Mouse (Mus musculus) left cerebral cortex, adult 8-10 months (tissue): ENCODE measurements around the gene Ablim2. TPM values are rescaled to one million over a fixed set of nuclear protein-coding genes. Genes with fewer than 3 reads are reported as not detected.

Experiments used
- DNase-seq, 2 experiments: peaks; one replicate each; pipeline ENCODE4 v3.0.0; 2022; ENCODE audit warnings: low spot score in 2 of 2
- total RNA-seq, 4 experiments: library from RNA; stranded (reverse); gene quantifications; 2 replicates each; pipeline ENCODE4 v1.2.4; 2022

The Ablim2 gene
- total RNA-seq, 4 experiments from 2014 or later: 168 to 199 (median 195) TPM

DNA sequence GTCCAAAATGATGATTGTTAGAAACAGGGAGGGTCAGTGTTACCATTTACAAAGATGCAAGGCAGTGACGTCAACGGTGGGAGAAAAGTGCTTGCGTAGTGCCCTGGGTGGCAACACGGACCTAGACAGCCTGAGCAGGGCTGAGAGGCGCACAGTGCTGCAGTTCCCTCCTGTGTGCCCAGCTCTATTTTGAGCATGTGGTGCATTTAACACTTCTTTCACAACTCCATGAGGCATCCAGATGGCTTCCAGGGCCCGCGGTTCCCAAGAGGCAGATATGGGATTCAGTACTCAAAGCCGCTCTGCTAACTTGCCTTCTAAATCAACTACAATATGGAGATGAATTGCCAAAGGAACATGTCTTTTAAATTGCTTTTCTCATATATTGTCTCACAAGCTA, 121.5 kb downstream of the Ablim2 start:
- DNase-seq: peak in 1 of 2 experiments; percentile 76

DNA sequence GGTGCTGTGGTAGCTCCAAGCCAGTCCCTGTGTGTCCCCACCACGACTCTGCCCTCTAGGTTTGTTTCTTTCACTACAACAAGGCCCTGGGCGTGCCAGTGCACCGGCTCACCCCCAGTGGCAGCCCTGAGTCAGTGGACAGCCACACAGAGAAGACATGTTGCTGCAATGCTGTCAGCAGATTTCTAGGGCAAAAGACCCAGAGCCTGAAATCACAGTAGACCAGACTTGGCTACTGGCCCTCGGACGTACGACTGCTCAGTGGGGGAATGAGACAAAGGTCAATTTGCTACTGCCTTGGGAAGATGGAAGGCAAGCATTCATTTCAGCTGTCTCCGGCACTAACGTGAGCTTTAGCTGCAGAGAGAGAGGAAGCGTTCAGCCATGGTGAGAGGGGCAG, 124.7 kb downstream of the Ablim2 start:
- DNase-seq: no peak

DNA sequence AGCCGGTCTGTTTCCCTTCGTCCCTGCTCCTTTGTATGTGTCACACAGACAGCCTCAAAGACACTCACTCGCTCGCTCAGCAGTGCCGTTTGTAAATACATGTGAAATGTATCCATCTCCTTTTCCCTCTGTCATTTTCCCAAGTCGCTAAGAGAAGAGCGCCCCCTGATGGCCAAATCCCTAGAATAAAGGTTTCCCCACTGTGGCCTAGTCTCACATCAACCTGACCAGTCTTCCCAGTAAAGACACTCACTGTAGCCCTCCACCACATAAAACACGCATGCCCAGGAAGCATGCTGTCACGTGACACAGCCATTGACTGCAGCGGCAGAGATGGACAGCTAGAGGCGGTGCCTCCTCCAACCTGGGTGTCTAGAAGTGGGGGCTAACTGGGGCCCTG, 126.6 kb downstream of the Ablim2 start:
- no peak for DNase-seq

DNA sequence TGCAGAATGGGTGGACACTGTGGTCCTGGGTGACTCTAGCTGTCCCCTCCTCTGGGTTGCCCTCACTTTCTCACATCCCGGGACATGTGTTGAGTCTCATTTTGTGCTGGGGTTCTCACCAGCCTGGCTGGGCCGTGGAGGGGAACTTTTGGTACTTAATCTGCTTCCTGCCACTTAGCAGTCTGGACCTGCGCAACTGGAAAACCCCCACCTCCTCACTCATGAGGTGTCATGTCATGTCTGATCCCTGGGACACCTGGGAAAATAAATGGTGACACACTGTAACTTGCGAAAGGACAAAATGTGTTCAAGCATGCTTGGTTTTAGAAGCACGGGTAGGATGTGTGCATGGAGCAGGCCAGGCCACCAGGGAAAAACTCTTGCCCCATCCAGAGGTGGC, 127.0 kb downstream of the Ablim2 start:
- DNase-seq: no peak

DNA sequence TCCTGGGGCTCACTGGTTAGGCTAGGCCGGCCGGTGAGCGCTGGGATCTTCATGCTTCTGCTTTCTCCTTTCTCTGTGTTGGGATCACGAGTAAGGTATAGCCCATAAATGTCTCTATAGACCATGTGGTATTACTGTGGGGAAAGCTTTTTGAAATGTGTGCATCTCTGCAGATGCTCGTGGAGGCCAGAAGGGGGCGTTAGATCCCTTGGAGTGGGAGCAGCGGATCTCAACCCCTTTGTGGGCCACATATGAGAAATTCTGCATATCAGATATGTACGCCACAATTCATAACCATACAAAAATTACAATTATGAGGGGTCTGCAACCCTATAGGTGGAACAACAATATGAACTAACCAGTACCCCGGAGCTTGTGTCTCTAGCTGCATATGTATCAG, 131.3 kb downstream of the Ablim2 start:
- no peak for DNase-seq

DNA sequence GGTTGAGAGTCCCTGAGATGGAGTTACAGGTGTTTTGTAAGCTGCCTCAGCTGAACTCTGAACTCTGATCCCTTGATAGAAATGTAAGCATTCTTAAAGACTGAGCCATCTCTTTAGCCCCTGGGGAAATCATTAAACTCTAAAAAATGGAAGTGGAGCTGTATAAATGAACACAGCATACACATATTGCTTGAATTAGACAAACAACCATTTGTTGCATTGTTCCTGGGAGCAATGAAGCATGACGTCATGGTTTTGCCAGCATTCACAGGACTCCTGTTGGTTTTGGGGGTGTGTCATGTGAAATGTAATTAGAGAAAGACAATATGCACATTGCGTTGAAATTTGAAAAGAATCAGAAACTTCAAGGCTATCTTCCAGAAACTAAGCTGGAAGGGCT, 132.0 kb downstream of the Ablim2 start:
- no peak for DNase-seq

DNA sequence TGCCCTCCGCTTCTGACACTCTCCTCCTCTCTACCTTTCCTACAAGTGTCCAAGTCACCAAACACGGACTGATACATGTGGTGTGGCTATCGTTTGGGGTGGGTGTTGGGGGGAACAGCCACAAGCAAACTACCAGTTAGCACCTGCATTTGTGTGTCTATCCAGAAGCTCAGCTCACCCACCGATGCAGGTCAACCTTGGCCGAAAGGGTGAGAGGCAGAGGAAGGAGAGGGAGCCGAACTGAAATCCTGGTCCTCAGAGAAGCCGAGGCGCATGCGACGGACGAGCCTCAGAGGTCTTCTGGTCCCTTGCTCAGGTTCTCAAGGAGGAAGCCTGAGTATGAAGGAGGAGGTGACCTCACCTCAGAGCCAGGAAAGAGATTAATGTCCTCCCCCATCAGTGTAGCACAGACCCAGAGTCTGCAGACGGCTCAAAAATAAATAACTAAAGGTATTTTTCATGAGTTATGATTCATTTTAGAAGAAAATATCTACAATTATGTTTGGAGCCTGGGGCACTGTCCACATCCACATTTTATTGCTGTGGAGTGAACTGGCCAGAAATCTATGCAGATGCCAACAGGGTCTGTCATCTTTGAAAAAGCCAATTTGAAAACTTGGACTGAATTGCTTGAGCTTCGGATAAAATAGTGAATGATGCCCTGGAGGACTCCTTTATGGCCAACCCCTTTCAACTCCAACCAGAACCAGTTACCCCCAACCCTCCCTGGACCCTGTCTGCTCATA, 133.5 kb downstream of the Ablim2 start:
- no peak for DNase-seq

DNA sequence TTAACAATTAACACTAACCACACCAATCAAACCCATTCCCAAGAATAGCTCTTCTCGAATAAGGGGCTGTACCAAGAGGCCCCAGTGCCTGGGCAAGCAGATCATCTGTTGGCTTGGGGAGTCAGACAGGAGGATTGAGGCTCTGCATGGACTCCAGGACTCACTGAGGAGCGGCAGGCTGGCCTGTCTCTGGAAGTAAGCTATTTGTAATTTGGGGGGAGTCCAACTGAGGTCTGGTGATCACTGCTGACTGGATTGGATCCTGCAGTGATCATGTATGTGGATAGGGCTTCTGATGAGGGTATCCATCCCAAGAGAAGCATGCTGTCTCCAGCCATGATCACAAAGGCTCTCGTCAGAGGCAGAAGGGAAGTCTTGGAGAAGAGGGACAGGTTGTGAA, 134.7 kb downstream of the Ablim2 start:
- DNase-seq: no peak

DNA sequence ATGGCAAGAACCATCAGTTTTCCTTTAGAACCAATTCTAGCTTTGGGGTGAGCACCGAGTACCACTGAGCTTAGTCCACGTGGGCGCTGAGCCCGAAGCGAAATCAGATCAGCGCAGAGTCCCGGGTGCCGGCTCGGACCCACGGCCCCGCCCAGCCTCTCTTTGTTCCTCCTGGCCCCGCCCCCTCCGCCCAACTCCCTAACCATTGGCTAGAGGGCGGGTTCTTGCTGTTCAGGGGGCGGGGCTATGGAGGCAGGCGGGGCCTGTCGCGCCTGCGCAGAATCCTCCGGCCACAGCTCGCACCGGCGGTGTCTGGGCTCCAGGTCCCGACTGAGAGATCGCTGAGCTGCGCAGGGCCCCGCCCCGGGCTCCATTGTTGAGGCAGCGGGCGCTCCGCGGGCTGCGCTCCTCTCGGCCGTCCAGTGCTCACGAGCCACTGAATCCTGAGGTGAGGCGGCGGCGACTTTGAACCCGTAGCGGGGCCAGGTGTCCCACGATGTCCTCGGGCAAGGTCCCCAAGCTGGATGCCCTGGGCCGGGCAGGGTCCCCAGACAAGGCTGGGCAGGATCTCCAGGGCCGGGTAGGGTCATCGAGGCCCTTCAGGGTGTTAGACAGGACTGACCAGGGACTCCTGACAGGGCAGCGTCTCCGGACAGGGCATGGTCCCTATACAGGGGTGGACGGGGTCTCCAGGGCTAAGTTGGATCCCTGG, 135.6 kb downstream of the Ablim2 start, which contains the start of gene Afap1:
Gene Afap1 (plus strand): TSS at position 227 of the 712 bp plus-strand sequence.
- DNase-seq: peak; percentile 93 to 98

DNA sequence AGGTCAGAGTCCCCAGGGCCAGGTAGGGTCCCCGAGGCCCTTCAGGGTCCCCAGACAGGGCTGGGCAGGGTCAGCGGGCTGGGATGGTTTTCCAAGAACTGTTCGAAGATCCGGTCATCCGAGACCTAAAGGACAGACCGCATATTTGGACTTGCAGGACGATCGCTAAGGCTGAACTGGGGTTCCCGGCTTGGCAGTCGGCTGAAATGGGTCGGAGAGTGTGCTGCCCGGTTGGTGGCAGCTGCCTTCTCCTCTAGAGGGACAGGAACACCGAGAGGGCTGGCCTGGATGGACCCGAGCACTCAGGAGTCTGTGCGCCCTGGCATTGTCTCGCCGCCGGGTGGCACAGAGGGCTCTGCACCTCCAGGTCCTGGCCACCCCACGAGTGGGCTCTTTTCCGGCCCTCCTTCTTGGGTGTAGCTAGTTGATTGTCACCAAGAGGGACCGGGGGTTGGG, 136.2 kb downstream of the Ablim2 start:
- peak; percentile 45 to 50 for DNase-seq

DNA sequence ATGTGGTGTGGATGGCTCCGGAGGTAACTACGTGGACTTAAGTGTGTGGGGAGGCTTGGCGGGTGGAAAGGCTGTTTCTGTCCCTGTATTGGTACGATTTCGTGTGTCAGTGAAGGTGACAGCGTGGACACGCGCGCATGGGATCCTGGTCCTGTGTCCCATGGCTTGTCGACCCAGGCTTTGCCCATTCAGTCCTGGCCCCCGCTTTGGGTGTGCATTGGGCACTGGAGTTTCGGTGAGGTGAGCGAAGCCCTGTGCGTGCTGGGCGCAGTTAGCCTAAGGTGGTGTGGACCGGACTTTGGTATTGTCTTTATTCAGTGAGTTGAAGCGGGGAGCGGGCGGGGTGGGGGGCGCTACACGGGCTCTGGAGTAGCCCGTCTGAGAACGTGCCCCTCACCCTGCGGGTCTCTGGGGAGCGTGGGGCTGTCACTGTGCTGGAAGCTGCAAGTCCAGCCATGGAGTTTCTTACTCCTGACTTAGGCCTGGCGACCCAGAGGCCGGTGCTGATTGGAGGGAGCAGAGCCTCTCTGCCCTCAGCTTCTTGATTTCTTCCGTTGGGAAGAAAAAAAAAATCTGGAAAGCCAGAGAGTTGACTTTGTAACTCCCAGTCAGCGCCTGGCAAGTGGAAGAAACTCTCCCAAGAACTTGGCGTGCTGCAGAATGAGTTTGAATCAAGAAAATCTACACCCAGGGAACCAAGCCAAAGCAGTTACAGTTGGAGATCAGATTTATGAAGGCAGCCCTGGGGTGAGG, 136.8 kb downstream of the Ablim2 start:
- DNase-seq: no peak

DNA sequence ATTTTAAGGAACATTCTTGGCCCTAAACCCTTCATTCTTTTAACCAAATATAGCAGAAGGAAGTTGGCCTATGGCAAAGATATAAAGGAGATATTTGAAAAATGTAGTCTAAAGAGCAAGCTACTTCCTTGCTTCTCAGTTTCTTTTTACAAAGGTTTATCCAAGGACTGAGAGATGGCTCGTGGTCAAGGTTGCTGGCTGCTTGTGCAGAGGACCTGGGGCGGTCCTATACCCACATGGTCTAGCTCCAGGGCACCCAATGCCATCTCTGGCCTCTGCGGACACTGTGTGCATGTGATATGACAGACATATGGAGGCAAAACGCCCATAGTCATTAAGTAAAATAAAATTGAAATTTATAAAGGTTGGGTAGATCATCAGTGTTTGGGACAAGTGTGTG, 138.2 kb downstream of the Ablim2 start:
- no peak for DNase-seq

DNA sequence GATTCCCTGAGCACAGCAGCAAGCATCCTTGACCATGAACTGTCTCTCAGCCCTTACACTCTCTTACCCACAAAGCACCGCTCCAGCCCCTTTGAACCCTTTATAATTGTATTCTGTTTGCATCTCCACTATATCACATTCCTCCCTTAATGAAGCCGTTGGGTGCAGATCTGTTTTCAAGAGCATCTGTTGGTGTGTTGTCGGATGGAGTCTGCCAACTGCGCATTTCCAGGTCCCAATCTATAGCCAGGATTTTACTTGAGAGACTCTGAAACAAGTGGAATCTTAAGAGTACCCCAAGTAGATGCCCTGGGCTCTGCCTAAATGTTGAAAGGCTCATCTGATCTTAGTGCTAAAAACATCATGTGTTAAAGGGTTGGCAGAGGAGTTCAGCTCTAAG, 138.9 kb downstream of the Ablim2 start:
- DNase-seq: no peak

DNA sequence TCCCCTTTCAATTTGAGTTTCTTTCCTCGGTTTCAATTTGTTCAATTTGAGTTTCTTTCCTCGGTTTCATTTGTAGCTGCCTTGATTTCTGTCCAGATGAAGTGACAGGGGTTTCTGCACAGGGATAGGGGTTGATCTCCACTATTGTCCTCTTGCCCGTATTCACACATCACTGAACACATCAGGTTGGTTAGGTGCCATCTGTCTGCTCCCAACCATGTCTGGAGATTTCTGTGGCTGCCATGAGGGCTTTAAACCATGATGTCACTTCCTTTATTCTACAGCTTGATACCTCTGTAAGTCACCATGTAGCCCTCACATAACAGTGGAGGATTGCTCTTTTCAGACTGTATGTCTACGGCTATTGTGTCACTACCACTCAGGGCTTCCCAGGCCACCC, 139.5 kb downstream of the Ablim2 start:
- DNase-seq: no peak

DNA sequence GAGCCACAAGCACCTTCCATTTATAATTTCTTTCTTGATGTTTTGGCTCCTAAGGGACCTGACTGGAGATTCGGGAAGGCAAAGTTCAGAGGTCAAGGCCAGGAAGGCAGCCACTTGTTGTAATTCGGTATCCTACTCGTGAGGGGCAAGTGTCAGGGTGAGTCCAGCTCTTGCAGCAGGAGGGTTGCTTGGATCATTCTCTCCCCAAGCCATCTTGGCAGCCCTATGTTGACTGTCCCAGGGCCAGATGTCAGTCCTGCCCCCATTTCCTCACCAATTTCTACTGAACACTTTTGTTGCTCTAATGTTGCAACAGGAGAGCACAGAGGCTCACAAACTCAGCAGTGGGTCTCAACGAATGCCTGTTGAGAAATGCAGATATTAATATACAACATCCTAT, 140.4 kb downstream of the Ablim2 start:
- no peak for DNase-seq

DNA sequence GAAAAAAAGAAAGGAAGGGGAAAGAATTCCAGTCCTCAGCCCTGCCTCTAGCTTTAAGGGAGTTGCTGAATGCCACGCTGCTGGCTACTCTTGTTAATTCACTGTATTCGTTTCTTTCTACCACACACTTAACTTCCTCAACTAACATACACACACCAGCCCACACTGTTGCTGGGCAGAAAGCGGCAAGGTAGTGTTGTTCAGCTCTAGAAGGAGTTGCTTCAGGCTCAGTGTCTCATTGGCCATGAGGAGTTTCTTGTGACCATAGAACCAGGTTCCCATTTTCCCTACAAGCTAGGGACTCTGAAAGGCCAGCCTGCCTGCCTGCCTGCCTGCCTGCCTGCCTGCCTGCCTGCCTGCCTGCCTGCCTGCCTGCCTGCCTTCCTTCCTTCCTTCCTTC, 141.3 kb downstream of the Ablim2 start:
- DNase-seq: no peak

DNA sequence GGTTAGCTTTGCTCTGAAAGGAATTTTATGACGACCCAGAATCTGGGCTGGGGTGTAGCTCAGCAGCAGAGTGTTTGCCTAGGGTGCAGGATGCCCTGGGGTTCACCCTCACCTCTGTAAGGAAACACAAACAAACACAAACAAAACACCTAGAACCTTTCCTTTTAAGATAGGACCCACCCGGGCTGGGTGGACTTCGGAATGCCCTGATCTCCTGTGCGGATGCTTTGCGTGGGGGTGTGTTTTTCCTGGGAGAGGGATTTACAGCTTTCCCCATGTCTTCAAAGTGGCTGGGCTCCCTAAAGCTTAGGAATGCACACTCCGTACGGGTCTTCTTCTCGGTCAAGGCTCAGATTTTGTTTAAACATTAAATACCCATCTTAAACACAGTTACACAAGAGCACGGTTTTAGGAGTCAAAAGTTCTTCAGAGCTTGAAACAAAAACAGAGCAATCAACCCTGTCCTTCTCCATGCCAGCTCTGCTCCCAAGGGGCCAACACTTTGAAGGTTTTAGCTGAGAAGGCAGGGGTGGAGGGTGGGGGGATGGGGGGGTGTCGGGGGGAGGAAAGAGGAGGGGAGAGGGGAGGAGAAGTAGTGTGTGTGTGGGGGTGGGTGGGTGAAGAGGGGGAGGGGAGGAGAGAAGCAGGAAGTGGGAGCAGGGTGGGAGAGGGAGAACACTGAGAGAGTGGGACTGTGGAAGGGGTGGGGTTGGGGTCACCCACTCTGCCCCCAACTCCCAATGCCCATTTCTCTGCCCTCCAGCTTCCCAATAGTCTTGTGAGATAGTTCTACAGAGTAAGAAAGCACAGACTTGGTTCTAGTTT, 142.9 kb downstream of the Ablim2 start:
- DNase-seq: no peak

DNA sequence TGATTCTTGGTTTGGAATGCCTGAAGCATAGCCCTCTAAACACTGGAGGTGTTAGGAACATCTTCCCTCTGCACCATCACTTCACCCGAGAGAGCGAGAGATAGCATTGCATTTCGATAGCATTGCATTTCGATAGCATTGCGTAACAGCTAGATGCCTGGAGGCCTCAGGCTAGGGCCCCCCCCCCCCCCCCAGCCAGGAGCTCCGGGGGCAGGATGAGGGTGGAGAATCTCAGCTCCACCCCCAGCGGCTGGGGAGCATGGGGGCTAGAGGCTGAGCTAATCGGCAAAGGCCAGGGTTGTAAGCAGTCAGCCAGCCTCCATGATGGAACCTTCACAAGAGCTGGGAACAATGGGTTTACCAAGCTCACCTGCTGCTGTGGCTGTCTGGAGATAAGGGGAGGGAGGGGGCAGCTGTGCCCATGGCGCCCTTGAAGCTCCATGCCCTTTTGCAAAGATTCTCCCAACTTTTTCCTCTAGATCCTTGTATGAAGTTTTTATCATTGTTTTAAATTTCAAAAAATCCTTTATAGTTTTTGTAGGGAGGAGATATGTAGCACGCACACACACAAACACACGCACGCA, 143.6 kb downstream of the Ablim2 start:
- no peak for DNase-seq

DNA sequence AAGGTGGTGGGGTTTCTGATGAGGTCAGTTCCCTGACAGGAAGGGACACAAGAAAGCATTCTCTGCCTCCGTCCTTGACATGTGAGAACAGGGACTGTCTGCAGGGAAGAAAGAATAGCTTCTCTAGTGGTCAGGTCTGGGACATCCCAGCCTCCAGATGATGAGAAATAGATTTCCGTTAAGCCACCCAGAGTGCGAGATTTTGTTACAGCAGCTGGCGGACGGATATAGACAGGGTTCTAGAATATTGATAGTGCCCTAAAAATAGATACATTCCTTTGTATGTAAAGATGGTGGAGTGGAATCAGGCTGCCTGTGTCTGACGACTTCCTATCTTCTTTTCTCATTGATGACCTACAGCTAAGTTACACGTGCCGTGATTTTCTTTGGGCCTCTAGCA, 145.8 kb downstream of the Ablim2 start:
- DNase-seq: no peak

DNA sequence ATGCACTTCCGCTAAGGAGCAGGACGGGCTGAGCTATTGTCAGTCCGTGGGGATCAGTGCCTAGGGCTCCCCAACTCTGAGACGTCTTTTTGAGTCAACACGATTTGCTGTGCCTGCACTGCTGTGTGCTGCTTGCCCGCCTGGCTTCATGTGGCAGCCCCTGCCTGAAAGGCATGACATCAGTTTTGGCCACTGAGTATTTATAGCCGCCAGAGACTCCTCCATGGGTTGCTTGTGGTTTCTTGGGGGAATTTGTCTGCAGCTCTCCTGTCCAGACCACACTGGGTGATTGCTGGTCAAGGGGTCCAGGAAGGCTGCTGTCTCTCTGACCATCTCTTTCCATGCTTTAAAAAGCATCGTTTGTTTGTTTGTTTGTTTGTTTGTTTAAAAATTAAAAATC, 147.6 kb downstream of the Ablim2 start:
- no peak for DNase-seq

DNA sequence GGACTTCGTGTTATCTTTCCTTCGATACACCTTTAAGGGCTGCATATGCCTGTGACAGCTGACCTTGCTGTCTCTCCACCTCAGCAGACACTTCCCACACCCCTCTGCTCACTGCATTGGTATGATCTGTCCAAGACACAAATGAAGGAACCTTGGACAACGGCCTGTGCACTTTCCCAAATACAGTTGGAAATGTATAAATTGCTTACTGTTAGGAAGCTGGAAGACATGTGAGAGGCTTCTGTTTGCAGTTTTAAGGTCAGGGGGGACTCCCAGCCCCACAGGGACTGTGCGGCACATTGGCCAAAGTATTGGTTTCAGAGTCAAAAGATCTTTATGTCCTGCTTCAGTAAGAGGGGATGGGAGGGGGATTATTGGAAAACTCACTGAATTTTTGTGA, 149.4 kb downstream of the Ablim2 start:
- no peak for DNase-seq
